Mouse (Mus musculus) embryonic facial prominence, embryonic 10.5 days (tissue): ENCODE measurements around the gene Vkorc1. TPM values are rescaled to one million over a fixed set of nuclear protein-coding genes. Genes with fewer than 3 reads are reported as not detected.
"Not testable (repeated sequence)": the region's sequence is repeated elsewhere in the genome, so short reads cannot be mapped to it uniquely, and the experiment has no call there.

Source experiments
- DNase-seq: peaks from one replicate; pipeline ENCODE4 v3.0.0-alpha.2; 2017; ENCODE audit warnings: low spot score
- H3K27ac ChIP-seq: fragments of 300-500 bp; sonication (generic); replicated peaks from 2 replicates; pipeline ENCODE4 v1.5.1; 2016; ENCODE audit warnings: mild to moderate bottlenecking
- H3K27me3 ChIP-seq: fragments of 300-500 bp; sonication (generic); replicated peaks from 2 replicates; pipeline ENCODE4 v1.6.1; 2016; ENCODE audit warnings: low read depth, mild to moderate bottlenecking; ENCODE audit not compliant: poor library complexity, severe bottlenecking
- H3K36me3 ChIP-seq: fragments of 300-500 bp; sonication (generic); replicated peaks from 2 replicates; pipeline ENCODE4 v1.6.1; 2016; ENCODE audit warnings: mild to moderate bottlenecking, moderate library complexity
- H3K4me1 ChIP-seq: fragments of 300-500 bp; sonication (generic); 2 replicates; pipeline ENCODE4 v1.6.1; 2016
- H3K4me3 ChIP-seq: fragments of 300-500 bp; sonication (generic); 2 replicates; pipeline ENCODE4 v1.5.1; 2016; ENCODE audit warnings: mild to moderate bottlenecking, moderate library complexity
- H3K9me3 ChIP-seq: fragments of 300-500 bp; sonication (generic); 2 replicates; pipeline ENCODE4 v1.6.1; 2016; ENCODE audit warnings: mild to moderate bottlenecking
- WGBS: fragments of 180-500 bp; shearing (Covaris S2); methylation state at CpG from one replicate; pipeline ENCODE4 v1.1.7; 2016; 5-methylcytosine and 5-hydroxymethylcytosine counted together
- polyA plus RNA-seq: library from polyadenylated mRNA; unstranded; fragments of >200 nt; fragmentation: Nextera tagmentation; extraction: Ambion mirVana; gene quantifications from 2 replicates; pipeline ENCODE4 v1.2.1, GENCODE M21; 2016

Vkorc1 gene
- 47.6 and 59.1 TPM in 2 replicates for polyA plus RNA-seq

- under 1% methylated on average over 26 of the region's 26 CpGs for WGBS
Measured at GRCm38 (mm10) chr7:127895442-127895841, at the start of gene Vkorc1, which contains the start of gene Gm21974. Vkorc1 (minus strand) TSS chr7:127895617. Gm21974 (minus strand) TSS chr7:127895454.

DNA sequence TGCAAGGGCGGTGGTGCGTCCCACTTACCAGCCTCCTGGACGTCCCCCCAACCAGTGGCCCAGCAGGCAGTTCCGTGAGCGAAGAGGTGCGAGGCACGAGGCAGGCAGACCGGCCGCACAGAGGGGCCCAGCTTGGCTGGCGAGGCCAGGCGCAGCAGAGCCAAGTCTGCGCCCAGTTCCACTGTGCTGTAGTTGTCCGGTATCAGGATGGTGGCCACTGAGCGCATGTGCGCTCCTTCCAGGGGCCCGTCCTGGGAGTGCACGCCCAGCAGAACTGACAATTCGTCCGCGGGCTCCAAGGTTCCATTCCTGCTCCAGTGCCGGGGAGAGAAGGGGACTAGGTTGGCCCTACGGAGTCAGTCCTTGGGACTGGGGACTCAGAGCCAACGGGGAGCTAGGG lies 49.2 kb upstream of the Vkorc1 start:
- peak; percentile 49 for DNase-seq
- Histone ChIP-seq H3K27ac (no peak overlapping the region), H3K36me3 (no peaks in the 10 kb centered on the region), H3K9me3 (no peaks in the 10 kb centered on the region), H3K27me3 (peaks cover 40% of the 10 kb centered on the region), H3K4me3 (peak overlapping the region; percentile 26; the same call in 1 of the 2 replicates), H3K4me1 (peaks cover 8% of the 10 kb centered on the region; the same call in 1 of the 2 replicates)
- 11% methylated on average over 23 of the region's 23 CpGs for WGBS

More at GRCm38 (mm10) chr7:127895442-127895841, at the start of gene Vkorc1, which contains the start of gene Gm21974:
- H3K27me3 ChIP-seq = no peaks in the 10 kb centered on the region
- H3K4me1 ChIP-seq = peaks cover 19% of the 10 kb centered on the region
- H3K36me3 ChIP-seq = peaks cover 33% of the 10 kb centered on the region
- peak; percentile 97 for DNase-seq
- peak within 1 kb of the TSS; percentile 64 for H3K4me3 ChIP-seq
- peak within 1 kb of the TSS; percentile 68 for H3K27ac ChIP-seq
- H3K9me3 ChIP-seq = no peaks in the 10 kb centered on the region

DNA sequence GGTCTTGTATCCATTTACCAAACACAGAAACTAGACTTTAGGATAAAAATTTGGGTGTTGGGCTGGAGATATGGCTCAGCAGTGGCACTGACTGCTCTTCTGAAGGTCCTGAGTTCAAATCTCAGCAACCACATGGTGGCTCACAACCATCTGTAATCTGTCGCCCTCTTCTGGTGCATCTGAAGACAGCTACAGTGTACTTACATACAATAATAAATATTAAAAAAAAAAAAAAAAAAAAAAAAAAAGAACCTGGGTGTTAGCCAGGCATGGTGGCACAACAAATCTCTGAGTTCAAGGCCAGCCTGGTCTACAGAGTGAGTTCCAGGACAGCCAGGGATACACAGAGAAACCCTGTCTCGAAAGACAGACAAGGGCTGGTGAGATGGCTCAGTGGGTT lies 46.7 kb upstream of the Vkorc1 start:
- not testable (repeated sequence) for H3K4me1 ChIP-seq
- WGBS = 51% methylated on average over 2 of the region's 2 CpGs

DNA sequence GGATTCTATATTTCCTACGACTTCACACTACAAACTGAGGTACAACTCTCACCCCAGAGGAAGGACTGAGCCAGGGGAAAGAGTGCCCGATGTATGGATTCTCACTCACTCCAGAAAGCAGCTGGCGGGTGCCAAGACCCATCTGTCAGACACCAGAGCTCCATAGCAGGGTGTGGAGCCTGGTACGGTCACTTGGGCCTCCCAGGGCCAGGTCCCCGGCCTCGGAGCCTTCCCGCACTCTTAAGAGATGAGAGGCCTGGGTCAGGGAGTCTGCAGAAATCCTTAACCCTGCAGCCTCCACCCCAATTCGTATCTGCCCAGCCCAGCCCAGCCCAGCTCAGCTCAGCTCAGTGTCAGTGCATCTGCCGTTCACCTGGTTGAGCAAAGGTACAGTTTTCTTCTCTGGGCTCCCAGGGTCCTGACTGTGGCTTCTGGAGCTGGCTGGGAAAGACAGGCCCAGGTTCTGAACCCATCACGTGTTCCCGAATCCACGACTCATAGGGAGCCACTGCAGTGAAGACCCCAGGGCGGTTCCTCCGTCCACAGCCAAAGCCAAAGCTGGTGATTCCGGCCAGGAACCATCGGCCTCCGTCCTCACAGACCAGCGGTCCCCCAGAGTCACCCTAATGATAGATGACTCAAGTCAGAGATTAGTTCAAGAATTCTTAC lies 40.9 kb upstream of the Vkorc1 start:
- peaks cover 6% of the 10 kb centered on the region for H3K27me3 ChIP-seq

More for the DNA sequence above, 46.7 kb upstream of the Vkorc1 start:
- not testable (repeated sequence) for DNase-seq, H3K36me3 ChIP-seq, H3K9me3 ChIP-seq, H3K4me3 ChIP-seq, H3K27ac ChIP-seq
- peaks cover 40% of the 10 kb centered on the region for H3K27me3 ChIP-seq

DNA sequence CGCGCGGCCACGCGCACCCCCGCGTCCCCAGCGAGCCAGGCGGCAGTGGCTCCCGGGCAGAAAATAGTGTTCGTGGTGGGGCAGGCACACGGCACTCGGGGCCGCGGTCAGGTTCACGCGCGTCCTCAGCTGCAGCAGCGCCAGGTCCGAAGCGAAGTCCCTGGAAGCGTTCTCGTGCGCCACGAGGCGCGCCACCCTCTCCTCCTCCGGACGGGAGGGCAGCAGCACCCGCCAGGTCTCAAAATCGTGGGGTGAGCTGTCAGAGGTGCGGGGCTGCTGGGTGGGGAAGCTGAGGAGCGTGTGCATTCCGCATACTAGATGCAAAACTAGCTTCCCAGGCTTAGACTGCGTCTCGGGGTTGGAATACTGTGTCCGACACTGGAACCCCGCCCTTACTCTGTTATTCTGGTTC lies 40.3 kb upstream of the Vkorc1 start:
- DNase-seq = no peak
- Histone ChIP-seq H3K4me1 (peaks cover 54% of the 10 kb centered on the region), H3K9me3 (no peaks in the 10 kb centered on the region), H3K27me3 (peaks cover 6% of the 10 kb centered on the region), H3K36me3 (no peaks in the 10 kb centered on the region), H3K4me3 (peak overlapping the region; percentile 79), H3K27ac (peak overlapping the region; percentile 85)
- 1% methylated on average over 38 of the region's 38 CpGs for WGBS

More for the DNA sequence above, 40.9 kb upstream of the Vkorc1 start:
- Histone ChIP-seq H3K36me3 (no peaks in the 10 kb centered on the region), H3K9me3 (no peaks in the 10 kb centered on the region), H3K27ac (peak overlapping the region; percentile 85; the same call in 1 of the 2 replicates), H3K4me3 (peak overlapping the region; percentile 79), H3K4me1 (peaks cover 51% of the 10 kb centered on the region)
- 59% methylated on average over 18 of the region's 18 CpGs for WGBS
- no peak for DNase-seq

DNA sequence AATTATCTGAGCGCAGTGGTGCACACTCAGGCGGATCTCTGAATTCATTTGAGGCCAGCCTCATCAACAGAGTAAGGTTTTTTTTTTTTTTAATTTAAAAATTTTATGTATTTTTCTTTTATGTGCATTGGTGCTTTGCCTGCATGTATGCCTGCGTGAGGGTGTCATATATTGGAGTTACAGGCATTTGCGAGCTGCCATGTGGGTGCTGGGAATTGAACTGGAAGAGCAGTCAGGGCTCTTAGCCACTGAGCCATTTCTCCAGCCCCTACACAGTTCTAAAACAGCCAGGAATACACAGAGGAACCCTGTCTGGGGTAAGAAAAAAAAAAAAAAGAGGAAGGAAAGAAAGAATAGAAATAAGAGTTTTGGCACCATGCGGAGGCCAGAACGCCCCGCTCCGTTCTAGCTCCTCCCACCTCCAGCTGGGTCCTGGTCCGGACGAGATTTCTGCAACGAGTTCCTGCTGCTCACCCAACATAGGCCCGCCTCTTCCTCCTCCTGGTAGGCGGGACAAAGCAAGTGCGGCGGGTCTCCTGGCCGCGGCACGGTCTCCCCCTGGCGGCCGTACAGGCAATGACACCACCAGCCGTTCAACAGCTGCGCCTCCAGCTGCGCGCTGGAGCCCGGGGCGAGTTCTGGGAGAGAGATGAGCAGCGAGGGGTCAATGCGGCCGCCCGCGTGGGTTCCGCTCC lies 39.8 kb upstream of the Vkorc1 start:
- Histone ChIP-seq H3K27me3 (peaks cover 12% of the 10 kb centered on the region), H3K4me3 (peak overlapping the region; percentile 79), H3K4me1 (peaks cover 57% of the 10 kb centered on the region), H3K9me3 (no peaks in the 10 kb centered on the region), H3K36me3 (no peaks in the 10 kb centered on the region), H3K27ac (peak overlapping the region; percentile 85)
- WGBS = 7% methylated on average over 32 of the region's 32 CpGs
- DNase-seq = peak; percentile 96

GRCm38 (mm10) chr7:127934075-127934474 lies 38.7 kb upstream of the Vkorc1 start:
- no peaks in the 10 kb centered on the region for H3K36me3 ChIP-seq
- 83% methylated on average over 5 of the region's 5 CpGs for WGBS
- no peaks in the 10 kb centered on the region for H3K9me3 ChIP-seq
- peaks cover 68% of the 10 kb centered on the region for H3K4me1 ChIP-seq
- DNase-seq = no peak
- peak overlapping the region; percentile 77 for H3K27ac ChIP-seq
- peaks cover 23% of the 10 kb centered on the region for H3K27me3 ChIP-seq
- H3K4me3 ChIP-seq = peak overlapping the region; percentile 79; the same call in 1 of the 2 replicates

- H3K4me3 ChIP-seq = peak overlapping the region; percentile 33
Measured at GRCm38 (mm10) chr7:127932273-127933031, 37.0 kb upstream of the Vkorc1 start.

DNA sequence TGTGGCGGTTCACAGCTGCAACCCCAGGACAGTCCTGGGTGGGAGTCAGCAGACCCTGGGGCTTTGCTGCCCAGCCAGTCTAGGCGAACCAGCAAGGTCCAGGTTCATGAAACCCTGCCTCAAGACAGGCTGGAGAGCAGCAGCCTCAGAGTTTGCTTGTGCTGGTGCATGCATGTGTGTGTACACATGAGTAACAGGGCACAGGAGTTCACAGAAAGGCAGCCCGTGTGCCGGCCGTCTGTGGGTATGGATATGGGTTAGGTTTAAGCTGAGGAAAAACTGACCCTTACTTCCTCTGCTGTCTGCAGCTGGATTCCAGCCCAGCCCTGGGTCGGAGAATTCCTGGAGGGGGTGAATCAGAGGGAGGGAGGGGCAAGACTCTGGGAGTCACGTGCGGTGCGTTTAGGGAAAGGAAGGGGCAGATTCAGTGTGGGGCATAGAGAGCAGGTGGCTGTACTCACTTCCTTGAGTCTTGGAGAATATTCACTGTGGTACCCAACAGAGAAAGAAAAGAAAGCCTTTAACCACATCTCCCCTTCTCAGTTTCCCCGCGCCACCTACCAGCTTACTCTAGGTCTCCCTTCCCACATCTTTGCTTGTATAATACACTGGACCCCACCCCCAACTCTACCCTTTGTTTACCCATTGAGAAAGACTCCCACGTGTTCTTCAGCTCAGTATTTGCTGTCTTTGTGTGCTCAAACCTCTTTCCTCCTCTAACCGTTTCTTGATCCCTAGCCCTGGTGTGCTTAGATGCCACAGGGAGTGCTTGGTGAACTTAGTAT lies 36.1 kb upstream of the Vkorc1 start:
- Histone ChIP-seq H3K9me3 (no peaks in the 10 kb centered on the region), H3K27me3 (peaks cover 40% of the 10 kb centered on the region), H3K4me3 (peak overlapping the region; percentile 14), H3K4me1 (peaks cover 77% of the 10 kb centered on the region), H3K27ac (peak overlapping the region; percentile 74), H3K36me3 (peaks cover 9% of the 10 kb centered on the region)
- peak; percentile 56 for DNase-seq
- WGBS = 26% methylated on average over 13 of the region's 13 CpGs

More at GRCm38 (mm10) chr7:127932273-127933031, 37.0 kb upstream of the Vkorc1 start:
- Histone ChIP-seq H3K36me3 (peaks cover under 1% of the 10 kb centered on the region; the same call in 1 of the 2 replicates), H3K9me3 (no peaks in the 10 kb centered on the region), H3K27me3 (peaks cover 39% of the 10 kb centered on the region), H3K27ac (peak overlapping the region; percentile 74), H3K4me1 (peaks cover 74% of the 10 kb centered on the region)
- DNase-seq = peak; percentile 74
- 13% methylated on average over 13 of the region's 13 CpGs for WGBS

DNA sequence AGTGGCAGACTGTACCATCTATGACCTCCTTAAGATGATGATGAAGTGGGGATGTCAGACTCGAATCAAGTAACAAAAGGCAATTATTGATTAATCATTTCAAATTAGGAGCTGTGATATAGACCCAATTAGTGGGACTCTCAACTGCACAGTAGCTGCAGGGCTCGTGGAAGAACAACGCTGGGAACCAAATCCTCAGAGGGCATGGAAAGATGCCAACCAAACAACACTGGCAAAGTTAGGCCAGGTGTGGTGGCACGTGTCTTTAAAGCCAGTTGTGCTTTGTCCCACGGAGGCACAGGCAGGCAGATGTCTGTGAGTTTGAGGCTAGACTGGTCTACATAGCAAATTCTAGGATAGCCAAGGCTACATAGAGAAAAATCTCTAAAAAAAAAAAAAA lies 35.2 kb upstream of the Vkorc1 start:
- Histone ChIP-seq H3K36me3 (peaks cover 18% of the 10 kb centered on the region), H3K4me3 (no peak overlapping the region), H3K4me1 (peaks cover 70% of the 10 kb centered on the region), H3K27me3 (peaks cover 35% of the 10 kb centered on the region), H3K27ac (no peak overlapping the region), H3K9me3 (no peaks in the 10 kb centered on the region)
- WGBS = 83% methylated on average over 5 of the region's 5 CpGs
- no peak for DNase-seq

DNA sequence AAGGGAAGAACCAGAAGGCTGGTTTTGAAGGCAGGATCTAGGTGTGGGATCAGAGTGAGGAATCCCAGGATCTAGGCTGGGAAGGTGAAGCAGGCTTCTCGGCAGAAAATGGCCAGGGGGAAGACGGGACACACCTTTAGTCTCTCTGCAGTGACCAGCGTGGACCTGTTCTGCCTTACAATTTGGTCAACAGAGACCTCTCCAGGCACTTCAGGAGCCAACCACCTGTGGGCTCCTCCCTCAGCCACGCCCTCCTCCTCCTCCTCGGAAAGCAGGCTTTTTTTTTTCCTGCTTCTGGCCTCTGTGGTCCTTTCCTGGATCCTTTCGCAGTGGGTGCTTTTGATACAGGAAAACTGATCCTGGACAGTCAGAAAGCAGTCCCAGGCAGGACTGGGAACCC lies 34.5 kb upstream of the Vkorc1 start, which contains the start of gene Prss8:
Prss8 (minus strand) TSS at position 182 of the 400 bp plus-strand sequence.
- H3K4me1 ChIP-seq = peaks cover 68% of the 10 kb centered on the region
- H3K27ac ChIP-seq = peak within 1 kb of the TSS; percentile 81
- peaks cover 25% of the 10 kb centered on the region for H3K36me3 ChIP-seq
- DNase-seq = peak; percentile 46
- no peaks in the 10 kb centered on the region for H3K9me3 ChIP-seq
- H3K4me3 ChIP-seq = peak within 1 kb of the TSS; percentile 56
- 7% methylated on average over 6 of the region's 6 CpGs for WGBS
- peaks cover 35% of the 10 kb centered on the region for H3K27me3 ChIP-seq
